Mouse (Mus musculus) kidney, adult 2 months (tissue): ENCODE data around the gene Rapgef5.

Experiments
- CTCF ChIP-seq: fragments of 200-500 bp; conservative IDR thresholded peaks from 2 replicates; pipeline ENCODE4 v1.5.1; 2011; ENCODE audit warnings: low read depth, mild to moderate bottlenecking, control low read depth, low read length, moderate library complexity, mixed read lengths; ENCODE audit not compliant: insufficient read depth, insufficient read length
- POLR2A ChIP-seq: fragments of 200-500 bp; IDR thresholded peaks from one replicate; pipeline ENCODE4 v1.6.1; 2011; ENCODE audit warnings: low read depth, low read length, control low read depth

DNA sequence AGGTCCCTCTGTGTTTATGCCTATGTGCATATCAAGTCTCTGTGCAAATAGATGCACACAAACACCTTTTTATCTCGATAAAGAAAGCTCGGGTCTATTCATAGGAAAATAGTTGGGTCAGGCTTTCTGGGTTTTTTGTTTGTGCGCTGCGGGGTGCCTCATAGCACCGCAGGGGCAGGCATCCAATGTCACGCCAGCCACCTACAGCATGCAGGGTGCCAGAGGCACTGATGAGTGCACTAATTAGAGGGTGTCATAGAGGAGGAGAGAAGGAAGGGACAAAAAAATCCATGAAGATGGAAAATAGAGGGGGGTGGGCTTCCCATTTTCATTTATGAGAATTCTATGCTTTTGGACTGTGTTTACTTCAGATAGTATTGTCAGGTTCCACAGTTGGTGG, 270.3 kb downstream of the Rapgef5 start:
- TF ChIP-seq CTCF (no peak), POLR2A (no peak)
